Mouse (Mus musculus) thymus, postnatal 36 days (tissue): ENCODE data around the gene Slfn14.
A peak's percentile ranks its signal among the peaks of the same experiment; 100 is the strongest.
"Not testable (repeated sequence)": the region's sequence is repeated elsewhere in the genome, so short reads cannot be mapped to it uniquely, and the experiment has no call there.

Experiments used
- DNase-seq, 2 experiments: peaks; one replicate each; pipeline ENCODE4 v3.0.0; 2022; ENCODE audit warnings: mixed read lengths in 2 of 2

Gene Slfn14

DNA sequence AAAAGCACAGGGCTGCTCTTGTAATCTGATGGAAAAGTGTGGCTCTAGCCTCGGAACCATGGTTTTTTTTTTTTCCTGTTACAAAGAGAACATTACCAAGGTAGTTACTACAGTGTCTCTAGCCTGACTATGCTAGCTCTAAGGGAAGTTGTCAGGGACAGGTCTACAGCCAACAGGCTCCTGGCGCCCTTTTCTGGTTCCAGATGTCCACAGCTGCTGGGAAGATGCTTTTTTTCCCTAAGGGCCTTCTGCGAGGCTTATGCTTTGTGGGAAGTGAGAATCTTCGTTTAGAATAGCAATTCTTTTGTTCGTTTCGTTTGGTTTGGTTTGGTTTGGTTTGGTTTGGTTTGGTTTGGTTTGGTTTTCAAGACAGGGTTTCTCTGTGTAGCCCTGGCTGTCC lies 6.8 kb downstream of the Slfn14 start:
- DNase-seq: no peak

DNA sequence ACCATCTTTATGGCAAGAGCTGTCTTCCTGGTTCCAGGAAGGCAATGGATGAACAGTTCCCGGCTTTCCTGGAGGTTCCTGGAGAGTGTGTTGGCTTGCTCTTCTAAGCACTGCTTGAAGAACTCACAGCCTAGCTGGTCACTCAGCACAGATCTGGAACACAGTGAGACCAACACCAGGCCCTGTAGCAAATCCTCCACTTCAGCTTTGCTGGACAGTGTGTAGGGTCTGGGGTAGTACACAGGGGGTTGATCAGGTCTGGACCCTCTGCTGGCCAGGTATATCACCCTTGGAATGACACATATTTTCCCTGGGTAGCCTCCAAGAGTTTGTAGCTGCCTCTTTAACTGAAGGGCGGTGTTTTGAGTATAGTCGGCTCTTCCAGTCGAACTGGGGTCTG lies 7.5 kb downstream of the Slfn14 start:
- no peak for DNase-seq

DNA sequence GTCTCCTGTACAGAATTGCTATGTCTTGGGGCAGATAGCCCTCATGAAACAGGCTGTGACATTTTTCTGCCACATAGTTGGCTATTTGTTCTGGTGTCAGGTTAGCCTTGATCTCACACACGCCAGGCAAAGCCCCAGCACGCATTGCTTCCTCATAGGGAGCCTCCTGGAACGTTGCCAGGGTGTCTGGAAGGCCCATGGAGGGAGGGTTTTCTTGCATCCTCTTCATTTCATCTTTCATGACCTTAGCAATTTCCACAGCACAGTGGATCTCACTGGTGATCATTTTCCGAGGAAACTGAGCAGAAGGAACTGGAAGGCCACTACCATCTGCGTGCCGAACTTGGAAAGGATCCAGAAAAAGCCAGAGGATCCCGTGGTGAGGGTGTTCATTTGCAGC lies 10.3 kb downstream of the Slfn14 start:
- DNase-seq: no peak

- peak; percentile 26 to 48 for DNase-seq
Measured at GRCm38 (mm10) chr11:83271951-83272843, 14.3 kb downstream of the Slfn14 start.

DNA sequence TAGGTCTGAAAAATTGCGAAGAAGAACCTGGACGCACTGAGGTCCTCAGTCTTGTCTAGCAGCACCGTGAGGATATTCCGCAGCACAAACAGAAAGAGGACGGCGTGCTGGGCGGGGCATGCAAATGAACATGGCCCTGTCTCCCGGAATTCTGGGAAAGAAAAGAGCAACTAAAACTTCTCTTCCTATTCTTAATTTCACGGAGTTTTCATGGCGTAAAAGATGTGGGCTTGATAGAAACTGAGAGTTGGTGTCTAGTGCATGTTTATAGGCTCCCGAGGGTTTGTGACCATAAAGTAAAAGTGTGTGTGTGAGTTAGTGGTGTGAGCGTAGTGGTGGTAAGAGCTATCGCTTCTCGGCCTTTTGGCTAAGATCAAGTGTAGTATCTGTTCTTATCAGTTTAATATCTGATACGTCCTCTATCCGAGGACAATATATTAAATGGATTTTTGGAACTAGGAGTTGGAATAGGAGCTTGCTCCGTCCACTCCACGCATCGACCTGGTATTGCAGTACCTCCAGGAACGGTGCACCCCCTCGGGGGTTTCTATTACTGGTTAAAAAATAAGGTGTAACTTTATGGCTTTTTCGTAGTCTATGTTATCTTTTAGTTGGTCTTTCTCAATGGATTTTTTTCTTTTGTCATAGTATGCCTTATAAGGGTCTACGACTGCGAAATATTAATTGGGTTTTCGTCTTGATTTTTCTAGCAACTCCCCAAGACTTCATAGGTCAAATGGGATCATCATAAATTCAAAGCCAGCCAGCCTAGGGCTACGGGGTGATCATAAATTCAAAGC lies 15.2 kb downstream of the Slfn14 start:
- DNase-seq: peak; percentile 81 to 84

- no peak for DNase-seq
Measured at GRCm38 (mm10) chr11:83270842-83271150, 15.7 kb downstream of the Slfn14 start.

DNA sequence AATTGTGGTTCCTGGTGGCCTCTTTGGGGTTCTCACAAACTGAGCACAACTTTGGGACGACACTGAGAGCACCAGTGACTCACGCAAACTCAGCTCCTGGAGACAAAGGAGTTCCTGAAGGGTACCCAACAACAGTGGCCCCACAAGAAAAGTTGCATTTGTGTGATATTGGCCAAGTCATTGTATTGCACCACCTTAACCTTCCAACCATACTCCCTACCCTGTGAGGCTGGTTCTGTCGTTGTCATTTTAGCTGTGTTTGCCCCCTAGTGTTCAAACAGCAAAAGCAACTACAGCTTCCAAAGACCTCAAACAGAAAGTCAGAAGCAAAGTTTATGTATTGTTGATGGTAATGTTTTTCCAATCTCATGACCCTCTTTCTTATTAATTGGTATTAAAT lies 23.4 kb downstream of the Slfn14 start:
- DNase-seq: peak; percentile 14 to 23

DNA sequence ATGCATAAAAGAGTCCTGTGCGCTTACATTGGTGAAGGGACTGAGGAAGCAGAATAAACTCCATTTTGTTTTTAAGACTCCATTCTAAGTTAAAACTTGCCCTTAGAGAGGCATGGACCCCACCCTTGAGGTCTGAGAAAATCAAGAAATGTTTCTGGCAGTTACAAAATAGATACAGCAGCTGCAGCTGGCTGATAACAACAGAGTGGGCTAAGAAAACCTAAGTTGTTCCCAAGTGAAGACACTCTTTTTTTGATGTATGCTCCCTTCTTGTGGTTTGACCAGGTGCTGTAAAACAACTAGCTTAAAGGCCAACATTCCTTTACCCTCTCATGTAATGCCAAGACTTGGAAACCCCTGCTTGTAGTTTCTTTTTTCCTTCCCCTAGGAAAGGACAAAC lies 23.9 kb downstream of the Slfn14 start:
- peak; percentile 11 to 29 for DNase-seq

- DNase-seq: not testable (repeated sequence)
Measured at GRCm38 (mm10) chr11:83257211-83257610, 29.3 kb downstream of the Slfn14 start.

DNA sequence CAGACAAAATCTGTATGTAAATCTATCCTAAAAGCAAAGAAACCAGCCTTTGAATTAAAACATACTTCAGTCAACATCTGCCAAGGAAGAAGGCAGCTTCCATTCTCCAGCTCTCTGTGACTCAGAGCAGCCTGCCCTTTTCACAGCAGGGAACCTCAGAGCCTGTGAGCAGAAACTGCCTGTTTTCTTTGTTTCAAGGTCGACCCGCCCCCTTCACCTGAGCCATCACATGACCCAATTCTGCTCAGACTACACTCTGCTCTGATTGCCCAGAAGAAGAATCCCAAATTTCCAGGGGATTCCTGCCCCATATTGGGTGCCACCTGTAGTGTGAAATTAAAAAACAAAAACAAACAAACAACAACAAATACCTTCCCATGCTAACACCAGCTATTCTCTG lies 46.7 kb downstream of the Slfn14 start:
- DNase-seq: no peak

DNA sequence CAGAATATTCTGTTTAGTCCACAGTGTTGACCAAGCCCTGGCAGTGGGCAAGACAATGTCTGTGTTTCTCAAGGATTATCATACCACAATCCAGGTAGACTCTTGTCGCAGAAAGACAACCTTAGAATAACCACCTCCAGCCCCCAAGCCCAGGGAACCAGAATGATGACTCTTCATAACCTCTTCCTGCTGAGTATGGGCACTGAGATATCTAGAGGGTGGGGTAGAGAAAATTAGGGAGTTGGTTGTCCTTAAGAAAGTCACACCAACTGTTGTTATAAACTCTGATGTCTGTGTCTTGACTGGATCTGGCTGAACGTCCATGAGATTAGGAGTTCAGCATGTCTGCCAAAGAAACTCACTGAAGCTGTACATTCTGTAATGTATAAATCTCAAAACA lies 48.1 kb downstream of the Slfn14 start:
- DNase-seq: no peak

- DNase-seq: not testable (repeated sequence)
Measured at GRCm38 (mm10) chr11:83237390-83237789, 49.1 kb downstream of the Slfn14 start.

DNA sequence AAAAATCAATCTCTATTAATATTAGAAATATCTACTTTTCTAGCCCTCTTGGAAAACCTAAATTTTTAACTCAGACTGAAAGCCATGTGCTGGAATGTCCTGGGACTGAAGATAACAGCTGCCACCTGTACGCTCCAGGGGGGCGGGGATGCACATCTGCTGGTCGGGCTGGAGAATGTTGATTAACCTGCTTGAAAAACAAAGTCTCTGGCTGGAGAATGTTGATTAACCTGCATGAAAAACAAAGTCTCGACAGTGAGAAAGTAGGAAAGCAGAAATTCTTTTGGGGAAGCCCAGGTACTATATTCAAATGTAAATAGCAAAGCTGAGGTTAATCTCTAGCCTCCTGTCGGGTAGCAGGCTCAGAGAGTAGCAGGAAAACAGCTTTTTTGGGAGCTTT lies 52.9 kb downstream of the Slfn14 start:
- not testable (repeated sequence) for DNase-seq

DNA sequence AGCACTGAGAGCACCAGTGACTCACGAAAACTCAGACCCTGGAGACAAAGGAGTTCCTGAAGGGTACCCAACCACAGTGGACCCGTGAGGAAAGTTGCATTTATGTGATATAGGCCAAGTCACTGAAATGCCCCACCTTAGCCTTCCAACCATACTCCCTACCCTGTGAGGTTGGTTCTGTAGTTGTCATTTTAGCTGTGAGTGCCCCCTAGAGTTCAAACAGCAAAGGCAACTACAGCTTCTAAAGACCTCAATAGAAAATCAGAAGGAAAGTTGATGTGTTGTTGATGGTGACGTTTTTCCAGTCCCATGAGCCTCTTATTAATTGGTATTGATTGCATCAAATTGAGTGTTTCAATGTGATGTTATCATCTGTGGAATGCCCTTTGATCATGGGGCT lies 55.6 kb downstream of the Slfn14 start:
- DNase-seq: peak in 1 of 2 experiments; percentile 22

DNA sequence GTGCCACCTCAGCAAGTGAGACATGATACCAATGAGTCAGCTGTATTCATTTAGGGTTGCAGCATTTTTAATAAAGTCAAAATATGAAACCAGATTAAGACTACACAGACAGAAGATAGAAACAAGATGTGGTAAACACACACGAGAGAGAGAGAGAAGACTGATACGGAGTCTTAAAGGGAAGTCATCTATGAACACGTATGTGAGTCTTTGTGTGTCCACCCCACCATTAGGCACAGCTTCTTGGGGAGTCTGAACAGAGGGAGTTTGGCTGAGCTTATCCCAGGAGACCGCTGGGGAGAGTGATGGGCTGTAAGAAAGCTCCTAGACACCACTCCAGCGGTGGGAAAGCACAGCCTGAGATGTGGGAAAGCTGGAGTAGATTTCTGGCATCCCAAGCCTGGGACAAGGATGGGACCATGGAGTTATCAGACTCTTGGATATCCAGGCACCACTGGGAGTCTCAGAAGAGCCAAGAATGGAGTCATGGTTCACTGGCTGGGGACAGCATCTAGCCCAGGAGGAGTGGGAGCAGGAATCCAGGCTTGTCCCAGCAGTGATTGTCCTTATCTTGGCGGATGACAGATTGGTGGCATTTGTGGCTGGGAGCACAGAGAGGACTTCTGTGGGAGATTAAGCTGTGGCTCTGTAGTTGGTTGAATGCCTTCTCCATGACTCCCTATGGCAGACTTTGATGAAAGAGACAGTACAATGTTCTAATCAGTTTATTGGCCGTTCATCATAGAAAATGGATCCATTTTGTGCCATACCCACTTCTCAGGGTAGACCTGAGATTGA lies 58.4 kb downstream of the Slfn14 start:
- DNase-seq: no peak

GRCm38 (mm10) chr11:83225371-83225960 lies 61.1 kb downstream of the Slfn14 start:
- no peak for DNase-seq
